Mouse (Mus musculus): ENCODE measurements around the gene Inpp5b.
A peak's percentile ranks its signal among the peaks of the same experiment; 100 is the strongest.
"Not testable (repeated sequence)": the region's sequence is repeated elsewhere in the genome, so short reads cannot be mapped to it uniquely, and the experiment has no call there.

Inpp5b gene

DNA sequence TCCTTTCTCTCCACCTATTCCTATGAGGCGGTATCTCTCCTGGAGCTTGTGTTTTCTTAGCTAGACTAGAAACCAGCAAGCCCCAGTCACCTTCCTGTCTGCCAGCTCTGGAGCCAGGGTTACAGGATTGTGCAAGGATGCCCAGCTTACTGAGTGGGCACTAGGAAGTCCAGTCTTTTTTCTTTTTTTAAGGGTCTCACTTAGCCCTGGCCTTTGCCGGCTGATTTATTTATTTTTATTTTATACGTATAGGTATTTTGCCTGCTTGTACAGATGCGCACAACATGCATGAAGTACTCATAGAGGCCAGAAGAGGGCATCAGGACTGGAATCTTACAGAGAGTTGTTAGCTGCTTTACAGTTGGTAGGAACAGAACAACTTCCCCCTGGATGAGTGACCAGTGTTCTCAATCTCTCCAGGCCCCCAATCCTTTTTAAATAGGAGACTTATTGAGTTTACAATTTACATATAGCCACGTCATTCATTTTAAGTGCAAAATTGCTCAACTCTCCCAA is 30.8 kb upstream of the Inpp5b start:
- DNase-seq, result peak; percentile 59 to 64

DNA sequence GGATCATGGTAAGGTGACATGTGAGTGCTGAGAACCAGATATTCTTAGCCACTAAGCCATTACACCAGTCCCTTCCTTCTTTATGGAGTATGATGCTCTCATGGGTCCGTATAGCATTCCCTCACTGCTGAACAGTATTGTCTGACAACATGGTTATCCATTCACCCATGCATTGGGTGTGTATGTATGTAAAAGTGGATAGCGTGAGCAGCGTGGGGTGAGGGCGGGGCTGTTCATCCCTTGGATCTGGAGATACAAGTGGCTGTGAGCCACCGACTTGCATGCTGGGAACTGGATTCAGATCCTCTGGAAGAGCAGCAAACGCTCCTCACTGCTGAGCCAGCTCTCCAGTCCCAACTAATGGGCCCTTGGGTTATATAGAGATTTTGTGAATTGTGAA is 29.0 kb upstream of the Inpp5b start:
- no peak for DNase-seq

DNA sequence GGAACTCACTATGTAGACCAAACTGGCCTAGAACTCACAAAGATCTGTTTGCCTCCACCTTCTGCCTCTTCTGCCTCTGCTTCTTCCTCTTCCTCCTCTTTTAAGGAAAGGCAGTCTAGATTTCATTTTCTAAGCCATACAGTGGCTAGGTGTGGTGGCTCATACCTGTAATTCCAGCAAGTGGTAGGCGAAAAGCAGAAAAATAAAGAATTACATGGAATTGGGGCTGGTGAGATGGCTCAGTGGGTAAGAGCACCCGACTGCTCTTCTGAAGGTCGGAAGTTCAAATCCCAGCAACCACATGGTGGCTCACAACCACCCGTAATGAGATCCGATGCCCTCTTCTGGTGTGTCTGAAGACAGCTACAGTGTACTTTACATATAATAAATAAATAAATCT is 27.8 kb upstream of the Inpp5b start:
- not testable (repeated sequence) for DNase-seq

DNA sequence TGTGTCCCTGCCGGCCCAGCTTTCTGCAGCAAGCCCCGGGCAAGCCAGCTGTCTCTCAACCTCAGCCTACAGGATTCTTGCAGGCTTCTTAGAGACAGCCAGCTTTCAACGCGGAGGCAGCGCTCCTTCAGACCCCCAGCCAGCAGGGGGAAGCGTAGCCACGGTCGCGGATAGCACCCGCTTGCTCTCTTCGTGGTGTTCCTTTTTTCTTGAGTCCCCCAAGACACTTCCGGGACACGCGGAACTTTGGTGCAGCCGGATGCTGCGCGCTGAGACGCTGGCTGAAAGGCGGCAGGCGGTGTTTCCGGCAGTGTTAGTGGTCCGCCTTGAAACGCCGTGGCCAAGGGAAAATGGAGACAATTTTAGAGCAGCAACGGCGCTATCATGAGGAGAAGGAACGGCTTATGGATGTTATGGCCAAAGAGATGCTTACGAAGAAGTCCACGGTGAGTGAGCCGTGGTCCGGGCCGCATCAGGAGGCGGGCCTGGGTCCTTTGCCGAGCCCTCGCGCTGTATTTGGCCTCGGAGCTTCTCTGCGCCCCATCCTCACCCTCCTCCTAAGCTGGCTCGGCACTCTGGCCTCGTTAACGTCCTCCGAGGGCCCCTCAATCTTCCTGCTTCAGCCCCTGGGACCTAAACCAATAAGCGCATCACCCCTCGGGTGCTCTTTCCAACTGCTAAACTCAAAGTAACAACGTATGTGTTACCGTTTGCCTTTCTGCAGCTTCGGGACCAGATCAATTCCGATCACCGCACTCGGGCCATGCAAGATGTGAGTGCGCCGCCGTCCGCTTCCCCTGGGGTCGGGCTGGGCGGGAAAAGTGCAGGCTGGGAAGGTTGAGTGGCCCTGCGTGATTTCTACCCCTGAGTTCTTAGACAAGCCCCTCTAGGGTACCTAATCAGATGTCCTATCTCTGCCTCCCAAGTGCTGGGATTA is 26.8 kb upstream of the Inpp5b start, which contains the start of gene Sf3a3:
Gene Sf3a3, plus strand, starts transcription at position 232 of the 937 bp plus-strand sequence.
- DNase-seq, result peak; percentile 95 to 97

DNA sequence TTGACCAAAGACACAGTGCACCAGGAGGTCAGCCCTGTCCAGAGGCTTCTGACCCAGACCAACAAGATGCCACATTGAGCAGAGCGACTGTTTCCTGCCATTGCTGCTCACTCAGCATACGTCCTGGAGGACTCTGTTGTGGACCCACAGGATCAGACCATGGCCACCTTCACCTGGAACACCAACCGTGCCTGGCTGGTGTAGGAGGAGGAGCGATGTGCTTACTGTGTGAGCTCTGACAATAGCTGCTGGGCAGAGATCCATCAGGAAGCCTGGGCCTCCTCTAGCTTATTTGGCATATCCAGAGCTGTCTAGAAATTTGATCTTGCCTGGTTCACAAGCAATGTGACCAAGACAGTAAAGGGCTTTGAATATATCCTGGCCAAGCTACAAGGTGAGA is 22.5 kb upstream of the Inpp5b start:
- no peak for DNase-seq

DNA sequence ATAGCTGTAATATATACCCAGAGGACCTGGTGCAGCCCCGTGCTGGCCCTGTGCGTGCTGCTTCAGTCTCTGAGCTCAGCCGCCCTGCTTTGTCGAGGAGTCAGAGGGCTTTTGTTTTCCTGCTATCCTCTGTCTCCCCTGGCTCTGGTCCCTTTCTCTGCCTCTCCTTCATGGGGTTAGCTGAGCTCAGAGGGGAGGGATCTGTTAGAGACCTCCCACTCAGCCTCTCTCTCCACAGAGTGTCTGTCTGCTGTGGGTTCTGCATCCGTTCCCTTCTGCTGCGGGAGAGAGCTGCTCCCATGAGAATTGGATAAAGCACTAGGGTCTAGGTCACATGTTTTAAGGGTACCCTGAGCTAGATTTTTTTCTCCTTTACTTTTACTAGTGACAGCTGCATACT is 15.5 kb upstream of the Inpp5b start:
- no peak for DNase-seq

DNA sequence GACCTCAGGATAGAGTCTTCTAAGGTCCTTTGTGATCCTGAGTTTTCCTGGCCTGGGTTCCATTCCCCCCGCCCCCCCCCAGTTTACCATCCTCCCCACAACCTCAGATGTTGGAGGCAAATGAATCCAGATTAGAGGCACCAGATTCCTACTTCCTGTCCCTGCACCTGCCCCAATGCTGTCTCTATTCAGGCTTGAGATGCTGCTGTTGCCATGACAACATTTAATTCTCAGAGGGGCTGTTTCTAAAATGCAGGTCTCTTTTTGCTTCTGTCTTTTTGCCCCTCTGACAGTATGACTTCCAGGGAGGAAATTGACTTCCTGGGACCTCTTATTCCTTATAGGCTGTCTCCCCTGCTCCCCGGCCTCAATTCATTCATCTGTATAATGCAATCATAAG is 4.7 kb upstream of the Inpp5b start:
- no peak for DNase-seq

DNA sequence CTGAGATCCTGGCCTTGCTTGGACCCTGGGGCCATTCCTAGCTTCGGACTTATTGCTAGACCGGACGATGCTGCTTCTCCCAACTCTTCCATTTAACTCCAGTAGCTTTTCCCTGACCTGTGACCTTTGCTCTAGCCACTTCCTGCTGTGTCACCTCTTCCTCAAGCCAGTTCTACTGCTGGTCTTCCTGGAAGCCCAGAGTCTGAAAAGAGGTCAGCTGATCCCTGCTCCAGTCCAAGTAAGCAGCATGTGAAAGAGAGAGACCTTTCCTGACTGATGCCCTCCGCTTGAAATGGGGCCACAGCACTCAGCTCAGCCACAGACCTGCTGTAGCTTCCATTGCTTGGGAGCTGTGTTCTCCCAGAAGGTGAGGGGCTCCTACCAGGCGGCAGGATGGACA is 4.2 kb upstream of the Inpp5b start:
- DNase-seq, result no peak

DNA sequence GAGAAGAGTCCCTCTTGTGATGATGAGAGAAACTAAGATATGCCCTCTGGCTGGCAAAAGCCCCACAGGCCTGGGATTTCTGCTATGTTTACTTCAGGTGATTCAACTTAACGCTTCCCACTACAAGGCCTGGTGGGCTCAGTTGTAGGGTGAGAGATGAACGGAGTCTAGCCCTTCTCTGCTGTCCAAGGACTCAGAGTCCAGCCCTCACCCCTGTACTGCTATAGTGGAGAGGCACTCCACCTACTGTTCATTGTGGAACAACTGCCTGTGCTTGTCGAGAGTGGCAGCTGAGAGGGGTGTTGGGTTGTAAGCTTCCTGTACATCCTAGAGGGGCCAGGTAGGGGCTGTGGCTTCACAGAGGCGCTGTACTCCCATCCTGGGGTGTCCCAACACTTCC is 3.6 kb upstream of the Inpp5b start:
- no peak for DNase-seq

DNA sequence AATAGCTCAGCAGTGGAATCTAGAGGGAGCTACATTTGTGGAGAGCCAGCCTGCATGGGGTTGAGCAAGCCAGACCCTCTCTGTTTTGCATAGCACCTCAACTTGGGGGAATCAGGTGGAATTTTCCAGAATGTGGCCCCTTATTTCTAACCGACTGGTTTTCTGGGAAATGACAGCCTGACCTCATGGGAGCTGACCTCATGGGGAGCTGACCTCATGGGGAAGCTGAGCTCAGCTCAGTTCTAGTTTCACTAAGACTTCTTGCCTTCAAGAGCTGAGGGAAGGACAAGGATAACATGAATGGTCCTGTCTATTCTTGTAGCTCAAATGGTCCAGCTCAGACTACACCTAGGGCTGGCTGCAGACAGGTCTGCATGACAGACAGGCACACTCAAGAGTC is 2.9 kb upstream of the Inpp5b start:
- DNase-seq, result no peak

DNA sequence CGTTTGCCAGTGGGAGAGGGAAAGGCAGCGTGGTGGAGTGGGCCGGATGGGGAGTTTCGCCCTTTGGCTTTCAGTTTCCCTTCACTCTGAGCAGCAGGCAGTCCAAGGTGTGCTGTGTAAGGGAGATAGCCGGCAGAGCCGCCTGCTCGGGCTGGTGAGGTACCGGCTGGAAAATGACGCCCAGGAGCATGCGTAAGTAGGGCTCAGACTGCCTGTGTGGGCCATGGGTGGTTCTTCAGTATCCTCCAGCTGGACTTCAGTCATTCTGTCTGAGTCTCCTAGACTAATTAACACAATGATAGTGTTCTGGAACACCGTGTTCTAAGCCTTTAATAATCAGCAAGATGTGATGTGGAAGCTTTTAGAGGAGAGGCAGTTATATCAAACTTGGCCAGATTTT is 1.2 kb downstream of the Inpp5b start:
- DNase-seq, result no peak

DNA sequence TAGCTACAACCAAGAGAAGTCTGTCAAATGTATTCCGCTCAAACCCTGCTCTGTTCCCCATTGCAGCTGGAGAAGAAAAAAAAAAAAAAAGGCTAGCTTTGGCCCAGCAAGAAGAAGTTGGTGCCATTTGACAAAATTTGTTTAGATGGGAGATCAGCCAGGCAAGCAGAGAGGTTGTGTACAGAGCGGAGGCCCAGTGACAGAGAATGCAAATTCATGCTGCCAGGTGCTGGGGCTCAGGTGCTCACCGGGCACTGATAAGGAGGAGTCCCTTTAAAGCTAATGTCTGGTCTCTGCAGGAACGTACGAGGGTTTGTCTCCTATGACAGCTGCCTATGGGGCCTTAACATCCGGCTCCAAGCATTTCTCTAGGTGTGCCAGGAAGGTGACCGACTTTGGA is 4.9 kb downstream of the Inpp5b start:
- DNase-seq, result no peak

DNA sequence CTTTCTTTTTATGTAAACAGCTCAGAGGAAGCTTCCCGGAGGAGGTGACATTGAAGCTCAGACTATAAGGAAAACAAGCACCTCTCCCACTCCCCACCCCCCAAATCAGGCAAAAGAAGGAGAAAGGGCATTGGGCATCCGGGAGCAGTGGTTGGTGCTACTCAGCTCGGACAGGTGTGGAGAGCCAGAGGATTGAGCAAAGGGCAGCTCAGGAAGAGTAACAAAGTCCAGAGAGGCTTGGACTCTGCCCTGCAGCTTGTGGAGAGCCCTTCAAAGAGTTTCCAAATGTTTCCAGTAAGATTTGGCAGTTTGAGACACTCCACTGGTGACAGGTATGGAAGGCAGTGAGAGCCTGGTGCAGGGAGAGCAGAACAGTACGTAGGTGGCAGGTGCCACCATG is 6.2 kb downstream of the Inpp5b start:
- no peak for DNase-seq

DNA sequence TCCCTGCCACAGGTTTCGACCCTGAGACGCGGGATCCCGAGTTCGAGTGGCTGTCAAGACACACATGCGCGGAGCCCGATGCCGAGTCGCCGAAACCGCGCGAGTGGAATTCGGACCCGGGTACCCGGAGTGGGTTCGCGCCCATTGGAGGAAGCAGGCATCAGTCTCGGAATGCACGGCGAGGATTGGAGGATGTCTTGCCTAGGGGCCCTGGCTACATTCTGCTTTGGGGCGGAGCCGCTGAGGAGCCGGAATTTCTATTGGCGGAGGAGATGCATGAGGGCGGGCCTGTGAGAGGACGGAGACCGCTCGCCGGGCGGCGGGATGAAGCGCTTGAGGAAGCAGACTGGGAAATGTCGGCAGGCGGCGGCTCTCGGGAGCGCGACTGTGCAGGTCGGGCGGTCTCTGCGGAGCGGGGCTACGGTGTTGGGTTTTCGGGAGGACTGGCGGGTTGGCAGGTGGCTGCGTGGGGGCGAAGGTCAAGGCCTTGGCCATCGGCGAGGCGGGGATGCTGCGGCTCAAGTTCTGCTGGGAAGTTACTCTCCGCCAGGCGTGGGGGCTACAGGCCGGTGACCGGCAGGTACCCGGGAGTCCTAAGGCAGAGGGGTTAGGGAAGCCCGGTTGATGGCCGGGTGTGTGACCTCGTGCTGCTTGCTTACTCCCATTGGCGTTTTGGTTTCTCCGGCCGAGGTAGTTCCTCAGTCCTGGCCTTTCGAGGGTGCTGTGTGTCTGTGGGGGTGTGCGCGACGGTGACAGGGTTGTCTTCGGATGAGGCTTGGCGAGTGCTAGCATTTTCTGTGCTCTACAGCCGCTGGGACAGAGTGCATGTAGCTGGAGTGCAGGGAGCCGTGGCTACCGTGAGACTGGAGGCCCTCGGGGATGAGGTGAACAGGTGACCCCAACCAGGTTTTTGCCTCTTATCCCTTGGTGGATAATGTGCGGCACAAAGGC is 9.9 kb downstream of the Inpp5b start:
- peak; percentile 99 for DNase-seq

DNA sequence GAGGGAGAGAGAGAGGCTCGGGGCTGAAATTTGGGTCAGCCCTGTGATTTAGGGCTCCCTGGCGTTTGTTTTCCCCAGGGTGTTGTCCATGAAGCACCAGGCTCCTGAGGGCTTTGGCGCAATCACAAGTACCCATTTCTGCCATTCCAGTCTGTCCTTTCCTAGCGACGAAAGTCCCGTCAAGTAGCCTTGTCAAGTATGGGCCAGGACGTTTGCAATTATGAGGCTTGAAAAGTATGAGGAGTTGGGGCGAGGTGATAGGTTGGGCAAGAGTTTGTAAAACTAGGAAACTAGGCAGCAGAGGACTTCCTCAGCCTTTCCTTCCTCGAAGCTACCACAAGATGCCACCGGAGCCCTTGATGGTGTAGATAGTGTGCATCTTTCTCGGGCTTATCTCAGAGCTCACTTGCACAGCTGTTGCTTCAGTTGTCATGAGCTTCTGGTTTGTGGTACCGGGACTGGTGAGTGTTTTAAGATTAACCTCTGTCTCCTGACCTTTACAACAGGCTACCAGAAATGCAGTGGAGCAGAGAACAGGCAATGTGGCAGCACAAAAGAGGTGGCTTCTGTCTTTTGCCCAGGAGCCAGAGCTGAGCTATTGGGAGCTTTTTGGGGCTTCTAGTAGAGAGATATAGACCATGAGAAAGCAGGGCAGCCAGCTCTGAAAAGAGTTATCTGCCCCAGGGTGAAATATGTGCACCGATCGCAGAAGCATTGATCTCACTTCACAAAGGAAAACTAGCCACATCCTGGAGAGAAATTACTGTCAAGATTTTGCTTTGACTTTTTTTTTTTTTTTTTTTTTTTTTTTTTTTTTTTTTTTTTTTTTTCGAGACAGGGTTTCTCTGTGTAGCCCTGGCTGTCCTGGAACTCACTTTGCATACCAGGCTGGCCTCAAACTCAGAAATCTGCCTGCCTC is 10.9 kb downstream of the Inpp5b start:
- DNase-seq, result no peak

DNA sequence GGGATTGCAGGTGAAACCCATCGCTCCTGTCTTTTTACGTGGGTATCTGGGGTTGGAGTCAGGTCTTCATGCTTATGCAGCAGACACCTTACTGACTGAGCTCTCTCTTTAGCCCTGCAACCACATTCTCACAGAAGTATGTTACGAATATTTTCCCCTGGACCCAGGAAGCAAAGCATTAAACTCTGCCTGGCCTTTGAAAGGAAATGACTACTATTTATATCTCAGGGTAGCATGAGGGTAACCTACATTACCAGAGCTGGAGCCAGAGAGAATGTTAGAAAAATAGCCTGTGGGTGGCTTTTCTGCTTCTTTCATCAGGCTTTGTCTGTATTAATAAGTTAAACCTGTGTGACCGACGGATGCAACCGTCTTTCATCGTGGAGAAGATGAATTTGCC is 13.9 kb downstream of the Inpp5b start:
- DNase-seq, result no peak

DNA sequence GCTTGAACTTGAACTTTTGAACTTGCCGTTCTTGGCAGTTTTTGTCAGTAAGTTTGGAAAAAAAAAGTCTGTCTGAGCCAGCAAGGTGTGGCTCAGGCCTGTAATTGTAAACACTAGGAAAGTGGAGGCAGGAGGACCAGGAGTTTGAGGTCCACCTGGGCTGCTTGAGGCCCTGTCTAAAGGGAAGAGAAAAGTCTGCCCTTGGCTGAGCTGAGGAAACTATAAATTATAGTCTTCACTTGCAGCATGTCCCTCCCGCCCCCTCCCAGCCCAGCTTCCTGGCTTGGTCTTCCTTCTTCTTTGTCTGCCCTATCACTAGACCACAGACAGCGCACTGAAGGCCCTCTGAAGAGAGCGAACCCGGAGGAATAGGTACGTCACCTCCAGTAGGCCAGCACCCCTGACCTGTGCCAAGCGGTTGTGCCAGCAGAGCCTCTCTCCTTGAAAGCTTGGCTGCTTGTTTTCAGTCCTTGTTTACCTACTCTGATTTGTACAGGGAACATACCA is 17.7 kb downstream of the Inpp5b start:
- DNase-seq, result no peak

DNA sequence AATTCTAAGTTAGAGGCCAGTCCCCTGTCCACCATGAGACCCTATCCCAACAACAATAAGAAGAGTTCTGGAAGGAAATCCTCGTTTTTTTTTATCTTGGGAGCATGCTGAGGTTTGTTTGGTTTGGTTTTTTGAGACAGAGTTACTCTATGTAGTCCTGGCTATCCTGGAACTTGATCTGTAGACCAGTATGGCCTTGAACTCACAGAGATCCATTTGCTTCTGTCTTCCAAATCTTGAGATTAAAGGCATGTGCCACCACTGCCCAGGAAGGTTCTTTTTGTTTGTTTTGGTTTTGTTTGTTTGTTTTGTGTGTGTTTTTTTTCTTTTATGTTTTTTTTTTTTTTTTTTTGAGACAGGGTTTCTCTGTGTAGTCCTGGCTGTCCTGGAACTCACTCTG is 19.6 kb downstream of the Inpp5b start:
- DNase-seq, result no peak

DNA sequence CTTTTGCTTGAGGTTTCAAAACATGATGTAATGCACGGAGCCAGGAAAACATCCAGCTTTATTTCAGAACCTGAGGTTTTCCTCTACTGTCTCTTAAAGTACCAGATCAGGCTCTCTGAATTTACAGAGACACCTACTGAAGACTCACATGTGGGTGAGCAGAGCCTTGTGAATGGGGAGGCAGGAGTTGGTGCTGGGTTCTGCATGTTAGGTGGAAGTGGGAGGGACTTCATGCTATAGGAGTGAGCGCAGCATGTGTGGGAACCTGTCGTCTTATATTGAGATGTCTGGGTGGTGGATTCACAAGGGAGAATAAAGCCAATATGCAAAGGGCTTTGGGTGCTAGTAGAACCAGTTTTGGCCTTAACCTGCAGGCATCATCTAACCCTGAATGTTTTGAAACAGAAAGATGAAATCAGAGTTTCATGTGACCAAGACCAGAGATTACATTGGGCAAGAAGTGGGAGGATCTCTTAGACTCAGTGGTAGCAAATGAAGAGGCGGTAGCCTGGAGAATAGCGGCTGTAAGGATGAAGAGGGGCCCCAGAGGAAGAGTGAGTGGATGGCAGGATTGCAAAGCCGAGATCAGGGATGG is 21.3 kb downstream of the Inpp5b start:
- DNase-seq, result no peak

DNA sequence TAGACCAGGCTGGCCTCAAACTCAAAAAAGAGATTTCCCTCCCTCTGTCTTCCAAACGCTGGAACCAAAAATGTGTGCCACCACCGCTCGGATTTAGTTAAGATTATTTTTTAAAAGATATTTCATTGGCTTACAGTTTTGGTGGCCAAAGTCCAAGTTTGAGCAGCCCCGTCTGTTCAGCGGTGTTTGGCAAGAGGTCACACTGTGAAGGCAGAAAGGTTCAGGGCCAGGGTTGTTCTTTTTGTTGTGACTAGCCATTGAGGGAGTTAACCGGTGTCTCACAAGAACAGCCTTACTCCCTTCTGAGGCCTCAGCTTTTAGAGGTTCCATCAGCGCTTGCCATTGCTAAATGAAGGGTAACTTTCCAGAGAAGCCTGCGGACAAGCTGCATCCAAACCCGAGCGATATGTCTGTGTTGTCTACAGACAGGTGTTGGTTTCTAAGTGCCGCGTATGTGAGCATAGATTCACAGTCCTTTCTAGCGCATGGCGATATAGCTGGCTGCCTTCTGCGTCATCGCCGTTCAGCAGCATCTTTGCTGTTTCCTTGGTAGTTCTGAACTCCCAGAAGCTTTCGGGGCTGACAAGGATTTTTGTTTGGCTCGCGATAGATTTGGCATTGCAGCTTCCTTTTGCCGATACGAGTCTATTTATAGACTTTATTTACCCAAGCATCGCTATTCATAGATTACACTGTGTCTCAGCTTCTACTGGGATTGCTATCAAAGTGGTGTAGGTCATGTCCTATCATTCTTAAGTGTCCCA is 24.3 kb downstream of the Inpp5b start:
- DNase-seq, result peak; percentile 32 to 37

DNA sequence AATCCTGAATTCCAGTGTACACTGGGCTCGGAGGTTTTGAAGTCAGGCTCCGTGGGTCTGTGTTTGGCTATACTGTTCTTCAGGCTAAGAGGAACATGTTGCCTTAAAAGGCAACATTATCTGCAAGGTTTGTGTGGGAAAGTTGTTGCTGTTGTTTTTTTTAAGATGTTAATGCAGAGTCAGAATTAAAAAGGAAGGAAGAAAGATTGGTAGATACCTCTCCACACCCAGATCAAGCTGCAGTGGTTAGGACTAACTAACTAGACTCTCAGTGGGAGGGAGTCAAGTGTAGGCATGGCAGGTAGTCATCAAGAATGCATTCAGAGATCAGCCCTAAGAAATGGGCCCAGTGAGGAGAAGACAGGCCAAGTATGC is 24.9 kb downstream of the Inpp5b start:
- DNase-seq, result no peak
